Mouse (Mus musculus): ENCODE measurements at regions not wholly inside any gene's neighbourhood (a gene's known extent, or its start where the extent isn't known, plus 50 kb on each side); places are given as distances from the start of the nearest gene placed in this dataset.

GRCm38 (mm10) chr12:71626801-71627200 is 204.1 kb upstream of the Daam1 start:
- DNase-seq: peak; percentile 43 to 73

GRCm38 (mm10) chr12:71627421-71628339 is 203.2 kb upstream of the Daam1 start:
- no peak for DNase-seq

GRCm38 (mm10) chr12:71628340-71628738 is 202.5 kb upstream of the Daam1 start:
- DNase-seq: no peak

- DNase-seq: no peak
These were observed 202.1 kb upstream of the Daam1 start for GRCm38 (mm10) chr12:71628796-71629195.

- no peak for DNase-seq
These were observed 200.5 kb upstream of the Daam1 start for GRCm38 (mm10) chr12:71630386-71630785.

GRCm38 (mm10) chr12:71636300-71636699 is 194.6 kb upstream of the Daam1 start:
- DNase-seq: no peak

GRCm38 (mm10) chr12:71637248-71637647 is 193.6 kb upstream of the Daam1 start:
- no peak for DNase-seq

- no peak for DNase-seq
These were observed 192.6 kb upstream of the Daam1 start for GRCm38 (mm10) chr12:71638246-71638645.

GRCm38 (mm10) chr12:71640058-71640501 is 190.8 kb upstream of the Daam1 start:
- DNase-seq: peak; percentile 49 to 84

- no peak for DNase-seq
These were observed 189.4 kb upstream of the Daam1 start for GRCm38 (mm10) chr12:71641486-71641885.

- DNase-seq: no peak
These were observed 188.0 kb upstream of the Daam1 start for GRCm38 (mm10) chr12:71642797-71643337.

GRCm38 (mm10) chr12:71651251-71651650 is 179.6 kb upstream of the Daam1 start:
- no peak for DNase-seq

GRCm38 (mm10) chr12:71693346-71694038 is 137.4 kb upstream of the Daam1 start:
- no peak for DNase-seq

- DNase-seq: peak in 1 of 2 experiments; percentile 23
These were observed 129.1 kb upstream of the Daam1 start for GRCm38 (mm10) chr12:71701753-71702152.

GRCm38 (mm10) chr12:71702181-71702580 is 128.7 kb upstream of the Daam1 start:
- DNase-seq: no peak

- no peak for DNase-seq
These were observed 127.6 kb upstream of the Daam1 start for GRCm38 (mm10) chr12:71703146-71703902.

GRCm38 (mm10) chr12:71704431-71704830 is 126.4 kb upstream of the Daam1 start:
- no peak for DNase-seq

- DNase-seq: peak; percentile 46 to 77
These were observed 123.0 kb upstream of the Daam1 start for GRCm38 (mm10) chr12:71707727-71708369.

- no peak for DNase-seq
These were observed 116.3 kb upstream of the Daam1 start for GRCm38 (mm10) chr12:71714606-71715005.

GRCm38 (mm10) chr12:71718412-71718811 is 112.5 kb upstream of the Daam1 start:
- peak in 1 of 2 experiments; percentile 30 for DNase-seq

- peak in 1 of 2 experiments; percentile 36 for DNase-seq
These were observed 112.0 kb upstream of the Daam1 start for GRCm38 (mm10) chr12:71718911-71719310.

- no peak for DNase-seq
These were observed 105.7 kb upstream of the Daam1 start for GRCm38 (mm10) chr12:71725140-71725539.
